Mouse (Mus musculus) splenic B cell, adult 2 months (primary cell): Measurements from ENCODE around the gene Inca1.

Experiments
- DNase-seq: peaks from one replicate; pipeline ENCODE4 v3.0.0-alpha.2; 2011; ENCODE audit warnings: low read depth, low spot score
- H3K27me3 ChIP-seq: 2 replicates; pipeline ENCODE4 v1.6.1; 2012; ENCODE audit warnings: mild to moderate bottlenecking, low read length, moderate library complexity, mixed read lengths; ENCODE audit not compliant: control insufficient read depth, poor library complexity, insufficient read depth, severe bottlenecking
- H3K36me3 ChIP-seq: 2 replicates; pipeline ENCODE4 v1.6.1; 2012; ENCODE audit warnings: mild to moderate bottlenecking, low read length, moderate library complexity, mixed read lengths; ENCODE audit not compliant: control insufficient read depth, poor library complexity, insufficient read depth, severe bottlenecking

The Inca1 gene

DNA sequence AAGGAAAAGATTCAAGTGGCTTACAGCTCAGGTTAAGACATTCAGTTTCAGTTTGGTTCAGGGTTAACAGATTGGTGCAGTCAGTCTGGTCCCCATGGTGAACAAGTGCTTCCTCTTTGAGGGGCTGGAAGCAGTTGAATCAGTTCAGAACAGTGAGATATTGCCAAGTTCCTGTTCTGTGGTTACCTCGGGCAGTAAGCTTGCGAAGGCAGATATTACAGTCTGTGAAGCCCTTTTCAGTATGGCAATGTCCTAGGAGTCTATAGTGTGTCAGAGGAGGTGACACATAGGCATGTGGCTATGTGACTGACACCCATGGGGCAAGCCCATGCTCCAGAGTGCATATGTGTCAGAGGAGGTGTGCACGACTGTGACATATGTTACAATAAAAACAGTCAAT is 20.6 kb upstream of the Inca1 start:
- H3K36me3 ChIP-seq = peaks cover 7% of the 10 kb centered on the region; the same call in 1 of the 2 replicates
- DNase-seq = peak; percentile 62
- H3K27me3 ChIP-seq = no peaks in the 10 kb centered on the region

DNA sequence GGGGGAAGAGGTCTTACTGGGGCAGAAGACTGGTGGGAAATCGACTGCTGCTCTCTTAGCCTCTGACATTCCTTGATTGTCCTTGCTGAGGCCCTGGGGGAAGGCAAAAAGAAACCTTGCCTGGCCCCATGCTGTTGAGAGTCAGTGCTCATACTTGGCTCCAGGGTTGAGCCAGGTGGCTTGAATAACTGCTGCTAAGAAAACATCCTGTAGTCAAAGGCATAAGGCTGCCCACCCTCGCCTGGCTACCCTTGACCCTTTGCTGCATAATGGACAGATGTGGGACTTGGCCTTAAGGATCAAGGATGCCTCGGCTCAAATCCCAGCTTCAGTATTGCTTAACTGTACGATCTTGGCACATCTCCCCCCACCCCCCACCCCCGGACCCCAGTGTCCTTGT is 18.5 kb upstream of the Inca1 start:
- Histone ChIP-seq H3K27me3 (no peaks in the 10 kb centered on the region), H3K36me3 (peaks cover 7% of the 10 kb centered on the region; the same call in 1 of the 2 replicates)
- no peak for DNase-seq

DNA sequence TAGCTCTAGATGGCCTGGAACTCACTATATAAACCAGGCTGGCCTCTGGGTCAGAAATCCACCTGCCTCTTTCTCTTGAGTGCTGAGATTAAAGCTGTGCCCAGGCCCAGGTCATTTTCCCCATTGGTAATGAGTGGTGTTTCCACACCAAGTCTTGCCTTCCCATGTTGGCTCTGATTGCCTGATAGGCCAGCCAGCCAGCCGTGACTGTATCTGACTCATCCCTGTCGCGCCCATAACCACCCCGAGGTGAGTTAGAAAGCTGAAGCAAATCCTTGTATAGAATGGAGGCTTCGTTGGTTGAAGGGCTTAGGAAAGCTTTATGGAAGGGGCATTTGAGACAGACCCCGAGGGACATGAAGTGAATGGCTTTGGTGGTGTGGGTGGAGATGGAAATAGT is 15.9 kb upstream of the Inca1 start:
- Histone ChIP-seq H3K36me3 (peaks cover 11% of the 10 kb centered on the region; the same call in 1 of the 2 replicates), H3K27me3 (no peaks in the 10 kb centered on the region)
- no peak for DNase-seq

DNA sequence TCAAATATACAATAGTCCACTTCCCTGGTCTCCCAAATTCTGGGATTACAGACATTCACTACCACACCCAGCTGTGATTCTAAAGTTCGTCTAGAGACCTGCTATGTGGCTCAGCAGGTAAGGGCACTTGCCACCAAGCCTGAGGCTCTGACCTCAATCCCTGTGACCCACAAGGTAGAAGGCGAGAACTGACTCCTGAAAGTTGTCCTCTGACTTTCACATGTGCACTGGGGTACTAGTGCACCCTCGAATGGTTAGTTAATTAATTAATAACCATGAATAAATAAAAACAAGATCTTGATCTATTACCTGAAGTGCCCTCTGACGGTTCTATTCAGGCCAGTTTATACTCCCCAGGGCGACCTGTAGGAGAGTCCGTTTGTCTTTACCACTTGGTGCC is 13.3 kb upstream of the Inca1 start:
- H3K27me3 ChIP-seq = no peaks in the 10 kb centered on the region
- H3K36me3 ChIP-seq = peaks cover 13% of the 10 kb centered on the region
- DNase-seq = no peak

DNA sequence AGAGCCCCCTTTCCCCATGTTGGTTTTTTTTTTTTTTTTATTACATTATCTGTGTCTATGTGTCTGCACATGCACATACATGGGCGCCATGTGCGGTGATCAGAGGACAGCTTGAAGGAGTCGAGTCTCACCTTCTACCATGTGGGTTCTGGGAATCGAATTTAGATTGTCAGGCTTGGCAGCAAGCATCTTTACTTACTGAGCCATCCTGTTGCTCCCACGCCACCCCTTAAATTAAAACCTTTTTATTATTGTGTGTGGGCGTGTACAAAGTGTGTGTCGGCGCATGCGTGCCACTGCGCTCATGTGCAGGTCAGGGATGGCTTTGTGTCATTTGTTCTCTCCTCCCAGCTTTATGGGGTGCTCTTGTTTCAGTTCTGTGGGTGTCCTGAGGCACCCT is 11.1 kb upstream of the Inca1 start:
- no peak for DNase-seq
- Histone ChIP-seq H3K36me3 (peaks cover 12% of the 10 kb centered on the region), H3K27me3 (no peaks in the 10 kb centered on the region)

DNA sequence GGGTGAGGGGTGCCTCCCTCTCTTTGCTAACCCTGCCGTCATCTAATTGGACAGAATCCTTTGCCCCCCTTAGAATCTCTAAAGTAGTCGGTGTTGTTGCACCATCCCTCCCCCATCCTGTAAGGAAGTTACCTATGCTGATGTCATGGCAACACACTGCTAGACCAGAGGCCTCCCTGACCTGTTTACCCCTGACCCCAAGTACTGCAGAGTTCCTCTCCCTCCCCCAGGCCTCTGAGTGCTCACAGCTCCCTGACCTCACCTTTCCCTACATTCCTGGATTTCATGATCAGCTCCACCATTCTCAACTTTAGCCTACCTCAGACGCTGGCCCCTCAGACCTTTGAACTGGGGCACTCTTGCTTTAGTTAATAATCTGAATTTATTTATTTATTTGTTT is 6.2 kb upstream of the Inca1 start:
- no peaks in the 10 kb centered on the region for H3K27me3 ChIP-seq
- no peak for DNase-seq

DNA sequence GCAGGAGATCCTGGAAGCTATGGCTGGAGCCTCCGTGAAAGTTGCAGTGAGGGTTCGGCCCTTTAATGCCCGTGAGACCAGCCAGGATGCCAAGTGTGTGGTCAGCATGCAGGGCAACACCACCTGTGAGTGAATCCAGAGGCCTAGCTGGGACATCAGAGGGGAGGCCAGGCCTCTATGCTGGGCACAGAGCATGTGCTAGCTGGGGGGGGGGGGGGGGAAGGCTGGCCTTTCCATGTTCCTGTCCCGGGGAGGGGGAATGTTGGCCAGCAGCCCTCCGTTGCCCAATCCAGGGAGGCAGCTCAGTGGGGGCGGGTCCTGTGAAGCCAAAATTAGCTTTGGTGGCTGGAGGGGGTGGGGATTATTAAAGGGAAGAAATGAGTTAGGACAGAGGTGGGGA is 2.8 kb upstream of the Inca1 start:
- Histone ChIP-seq H3K27me3 (no peaks in the 10 kb centered on the region), H3K36me3 (peaks cover 9% of the 10 kb centered on the region; the same call in 1 of the 2 replicates)
- DNase-seq = no peak

More for the DNA sequence above, 6.2 kb upstream of the Inca1 start:
- H3K36me3 ChIP-seq = peaks cover 14% of the 10 kb centered on the region

DNA sequence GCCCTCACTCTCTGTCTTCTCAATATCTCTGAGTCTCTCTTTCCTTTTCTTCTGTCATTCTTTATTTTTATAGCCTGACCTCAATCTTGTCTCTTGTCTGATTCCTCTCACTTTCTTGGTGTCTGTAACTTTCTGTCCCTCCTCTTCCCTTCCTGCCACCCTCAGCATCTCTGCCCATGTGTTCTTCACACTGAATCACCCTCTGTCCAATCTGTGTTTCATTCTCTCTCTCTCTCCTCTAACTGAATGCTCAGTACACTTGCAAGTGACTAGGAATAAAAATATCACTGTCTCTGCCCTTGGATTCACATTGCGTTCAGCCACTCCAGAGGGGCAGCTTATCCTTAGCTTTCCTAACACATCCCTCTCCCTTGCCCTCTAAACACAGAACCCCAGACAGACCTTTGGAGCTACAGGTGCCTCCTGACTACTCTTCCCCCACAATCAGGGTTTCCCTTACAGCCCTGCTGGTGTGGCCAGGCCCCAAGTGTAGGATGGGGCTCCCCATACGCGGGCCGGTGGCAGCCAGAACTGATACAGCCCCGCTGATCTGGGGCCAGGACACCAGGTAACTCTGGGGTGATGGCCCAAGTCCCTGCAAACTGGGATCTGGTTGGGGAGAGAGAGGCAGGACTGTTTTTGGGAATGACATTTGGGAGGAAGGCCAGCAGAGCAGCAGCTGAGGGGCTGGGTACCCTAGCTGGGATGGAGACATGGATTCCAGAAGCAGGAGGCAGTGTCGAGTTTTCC is 2.2 kb upstream of the Inca1 start:
- no peak for DNase-seq
- Histone ChIP-seq H3K27me3 (no peaks in the 10 kb centered on the region), H3K36me3 (peaks cover 7% of the 10 kb centered on the region; the same call in 1 of the 2 replicates)

DNA sequence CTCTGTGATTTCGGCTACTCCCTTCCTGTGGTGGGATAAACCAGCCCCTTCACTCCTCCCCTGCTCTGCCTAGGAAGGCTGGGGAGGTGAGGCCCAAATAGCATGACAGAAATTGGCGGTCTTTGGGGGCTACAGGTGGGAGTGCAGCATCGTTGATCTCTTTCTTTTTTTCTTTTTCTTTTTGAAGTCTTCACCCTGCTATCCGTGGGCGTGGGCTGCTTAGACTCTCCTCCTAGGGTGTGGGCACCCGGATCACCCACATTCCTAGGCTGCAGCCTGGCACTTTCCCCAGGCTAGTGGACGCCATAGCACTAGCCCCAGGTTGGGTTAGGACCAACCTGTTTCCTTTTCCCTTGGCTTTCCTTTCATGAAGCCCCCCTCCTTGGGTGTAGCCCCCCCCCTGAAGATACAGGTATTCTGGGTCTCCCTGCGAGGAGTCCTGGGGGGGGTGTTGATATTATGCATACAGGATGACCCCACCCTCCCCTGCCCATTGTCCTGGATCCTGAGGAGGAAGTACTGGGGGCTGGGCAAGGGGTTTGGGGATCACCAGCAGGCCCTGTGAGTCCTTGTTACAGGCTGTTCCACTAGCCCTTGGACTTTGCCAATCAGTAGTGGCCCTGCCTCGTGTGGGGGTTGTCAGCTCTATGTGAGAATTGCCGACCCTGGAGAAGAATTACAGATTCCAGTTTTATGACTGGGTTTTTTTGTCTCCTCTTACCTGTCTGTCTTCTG is 1.4 kb upstream of the Inca1 start:
- peaks cover 5% of the 10 kb centered on the region; the same call in 1 of the 2 replicates for H3K36me3 ChIP-seq

DNA sequence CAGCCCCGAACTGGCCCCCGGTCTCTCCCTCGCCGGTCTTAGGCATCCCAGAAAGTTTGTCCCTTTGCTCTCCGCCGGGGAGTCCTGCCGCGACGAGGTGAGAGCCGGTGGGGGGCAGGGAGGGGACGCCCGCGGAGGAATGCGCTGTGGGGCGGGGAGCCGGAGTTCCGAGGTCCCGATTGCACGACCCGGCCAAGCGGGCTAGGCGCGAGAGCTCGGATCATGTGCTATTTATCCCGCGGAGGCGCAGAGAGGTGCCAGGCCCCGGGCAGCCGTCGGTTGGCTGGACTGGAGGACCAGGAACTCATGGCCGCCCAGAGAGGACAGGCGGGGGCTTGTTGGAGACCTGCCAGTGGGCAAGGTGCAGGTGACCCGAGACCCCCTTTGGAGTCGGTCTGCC is 658 bp upstream of the Inca1 start:
- DNase-seq = peak; percentile 53
- Histone ChIP-seq H3K27me3 (no peaks in the 10 kb centered on the region), H3K36me3 (peaks cover 5% of the 10 kb centered on the region; the same call in 1 of the 2 replicates)

More for the DNA sequence above, 1.4 kb upstream of the Inca1 start:
- no peak for DNase-seq
- H3K27me3 ChIP-seq = no peaks in the 10 kb centered on the region

DNA sequence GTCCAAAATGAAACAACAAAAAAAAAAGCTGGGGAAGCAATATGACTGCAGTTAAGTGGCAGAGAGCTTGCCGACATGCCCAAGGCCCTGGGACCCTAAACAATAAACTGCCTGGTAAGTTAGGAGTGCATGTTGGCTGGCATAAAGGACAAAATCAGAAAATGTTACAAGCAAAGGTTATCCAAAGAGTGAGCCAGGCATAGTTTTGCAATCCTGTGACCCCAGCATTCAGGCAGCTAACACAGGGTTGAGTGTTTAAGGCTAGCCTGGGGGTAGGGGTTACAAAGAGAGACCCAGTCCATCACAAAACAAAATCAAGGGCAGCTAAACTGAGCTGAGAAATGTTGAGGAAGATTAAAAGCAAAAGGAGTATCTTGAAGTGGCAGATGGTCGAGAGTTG is 904 bp downstream of the Inca1 start:
- H3K27me3 ChIP-seq = no peaks in the 10 kb centered on the region
- 0 out of 2 replicates have a peak, but pooled peaks cover under 1% of the 10 kb centered on the region for H3K36me3 ChIP-seq
- DNase-seq = no peak

DNA sequence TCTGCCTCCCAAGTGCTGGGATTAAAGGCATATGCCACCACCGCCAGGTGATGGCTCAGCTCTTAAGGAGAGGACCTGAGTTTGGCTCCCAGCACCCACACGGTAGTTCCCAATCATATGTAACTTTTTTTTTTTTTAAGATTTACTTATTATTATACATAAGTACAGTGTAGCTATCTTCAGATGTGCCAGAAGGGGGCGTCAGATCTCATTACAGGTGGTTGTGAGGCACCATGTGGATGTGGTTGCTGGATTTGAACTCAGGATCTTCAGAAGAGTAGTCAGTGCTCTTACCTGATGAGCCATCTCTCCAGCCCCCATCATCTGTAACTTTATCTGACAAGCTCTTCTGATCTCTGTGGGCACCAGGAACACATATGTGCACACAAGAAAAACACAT is 2.6 kb downstream of the Inca1 start:
- no peaks in the 10 kb centered on the region; the same call in 1 of the 2 replicates for H3K27me3 ChIP-seq
- H3K36me3 ChIP-seq = no peaks in the 10 kb centered on the region
- peak; percentile 59 for DNase-seq

DNA sequence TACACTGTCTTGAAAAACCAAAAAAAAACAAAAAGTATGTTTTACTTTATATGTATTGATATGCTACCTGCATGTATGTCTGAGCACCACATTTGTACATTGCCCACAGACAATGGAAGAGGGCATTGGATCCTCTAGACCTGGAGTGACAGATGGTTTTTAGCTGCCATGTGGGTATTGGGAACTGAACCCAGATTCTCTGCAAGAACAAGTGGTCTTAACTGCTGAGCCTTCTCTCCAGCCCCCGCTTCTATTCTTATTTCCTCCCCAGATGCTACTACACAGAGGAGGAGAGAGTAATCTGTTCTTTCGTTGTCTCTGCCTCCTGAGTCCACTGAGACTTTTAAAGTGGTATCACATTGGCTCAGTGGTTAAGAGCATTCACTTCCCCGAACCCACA is 6.5 kb downstream of the Inca1 start:
- DNase-seq = no peak
- H3K27me3 ChIP-seq = no peaks in the 10 kb centered on the region; the same call in 1 of the 2 replicates
- H3K36me3 ChIP-seq = no peaks in the 10 kb centered on the region

DNA sequence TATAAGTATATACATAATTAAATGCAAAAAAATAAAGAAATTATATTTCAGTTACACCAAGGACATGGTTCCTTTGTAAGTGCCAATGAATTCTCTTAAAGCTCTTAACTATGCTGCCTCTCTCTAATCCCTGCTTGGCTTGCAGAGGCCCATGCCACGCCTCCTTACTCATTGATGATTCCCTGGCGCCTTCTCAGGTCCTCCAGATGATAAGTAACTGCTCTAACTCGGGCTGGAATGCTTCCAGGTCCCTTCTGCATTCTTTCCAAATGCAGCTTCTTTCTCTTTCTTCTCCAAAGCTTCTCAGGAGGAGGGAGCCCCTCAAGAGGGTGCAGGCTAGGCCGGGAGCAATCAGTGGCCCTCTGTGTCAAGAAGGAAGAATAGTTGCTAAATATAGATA is 10.4 kb downstream of the Inca1 start:
- no peaks in the 10 kb centered on the region; the same call in 1 of the 2 replicates for H3K36me3 ChIP-seq
- no peaks in the 10 kb centered on the region; the same call in 1 of the 2 replicates for H3K27me3 ChIP-seq
- no peak for DNase-seq

DNA sequence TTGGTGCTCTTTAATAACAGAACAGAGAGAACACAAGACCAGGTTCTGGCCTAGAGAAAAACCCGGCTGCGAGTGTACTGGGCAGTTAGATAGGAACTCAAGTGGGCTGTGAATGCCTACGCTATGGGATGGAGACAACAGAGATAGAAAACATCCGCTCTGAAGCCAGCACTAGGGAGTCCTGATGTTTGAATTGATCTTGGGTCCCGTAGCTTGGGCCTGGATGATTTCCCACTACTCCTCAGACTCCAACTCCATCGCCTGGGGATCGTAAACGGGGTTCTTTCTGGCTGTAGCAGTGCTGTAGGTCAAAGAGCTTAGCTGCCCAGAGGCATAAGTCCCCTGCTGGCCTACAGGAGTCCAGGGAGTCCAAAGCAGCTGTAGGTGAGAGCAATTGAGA is 11.6 kb downstream of the Inca1 start:
- DNase-seq = no peak
- H3K27me3 ChIP-seq = no peaks in the 10 kb centered on the region; the same call in 1 of the 2 replicates
- H3K36me3 ChIP-seq = no peaks in the 10 kb centered on the region; the same call in 1 of the 2 replicates
